Mouse (Mus musculus): ENCODE measurements around the gene Slc25a13.
A peak's percentile ranks its signal among the peaks of the same experiment; 100 is the strongest.
"Not testable (repeated sequence)": the region's sequence is repeated elsewhere in the genome, so short reads cannot be mapped to it uniquely, and the experiment has no call there.

The Slc25a13 gene

GRCm38 (mm10) chr6:6205599-6206165 is 11.3 kb downstream of the Slc25a13 start:
- DNase-seq (ENCODE audit: low read depth, low spot score): no peak

- no peak for DNase-seq (ENCODE audit: low read depth, low spot score)
These were observed 14.5 kb downstream of the Slc25a13 start for GRCm38 (mm10) chr6:6202451-6202850.

- no peak for DNase-seq (ENCODE audit: low read depth, low spot score)
These were observed 15.0 kb downstream of the Slc25a13 start for GRCm38 (mm10) chr6:6201977-6202376.

GRCm38 (mm10) chr6:6199138-6199870 is 17.7 kb downstream of the Slc25a13 start:
- DNase-seq (ENCODE audit: low read depth, low spot score): no peak

- DNase-seq (ENCODE audit: low read depth, low spot score): not testable (repeated sequence)
These were observed 18.9 kb downstream of the Slc25a13 start for GRCm38 (mm10) chr6:6198056-6198455.

GRCm38 (mm10) chr6:6197339-6197738 is 19.6 kb downstream of the Slc25a13 start:
- DNase-seq (ENCODE audit: low read depth, low spot score): no peak

GRCm38 (mm10) chr6:6196527-6196926 is 20.4 kb downstream of the Slc25a13 start:
- no peak for DNase-seq (ENCODE audit: low read depth, low spot score)

- DNase-seq (ENCODE audit: low read depth, low spot score): no peak
These were observed 22.1 kb downstream of the Slc25a13 start for GRCm38 (mm10) chr6:6194831-6195230.

GRCm38 (mm10) chr6:6193906-6194305 is 23.1 kb downstream of the Slc25a13 start:
- no peak for DNase-seq (ENCODE audit: low read depth, low spot score)

- peak; percentile 25 for DNase-seq (ENCODE audit: low read depth, low spot score)
These were observed 24.6 kb downstream of the Slc25a13 start for GRCm38 (mm10) chr6:6192413-6192812.

- DNase-seq (ENCODE audit: low read depth, low spot score): no peak
These were observed 25.2 kb downstream of the Slc25a13 start for GRCm38 (mm10) chr6:6191596-6192337.

- peak; percentile 4 for DNase-seq (ENCODE audit: low read depth, low spot score)
These were observed 28.0 kb downstream of the Slc25a13 start for GRCm38 (mm10) chr6:6188970-6189369.

- DNase-seq (ENCODE audit: low read depth, low spot score): peak; percentile 39
These were observed 30.5 kb downstream of the Slc25a13 start for GRCm38 (mm10) chr6:6186468-6186867.

GRCm38 (mm10) chr6:6185735-6186068 is 31.3 kb downstream of the Slc25a13 start:
- DNase-seq (ENCODE audit: low read depth, low spot score): no peak

- DNase-seq (ENCODE audit: low read depth, low spot score): peak; percentile 9
These were observed 31.8 kb downstream of the Slc25a13 start for GRCm38 (mm10) chr6:6184921-6185734.

GRCm38 (mm10) chr6:6183601-6184000 is 33.4 kb downstream of the Slc25a13 start:
- DNase-seq (ENCODE audit: low read depth, low spot score): no peak

- no peak for DNase-seq (ENCODE audit: low read depth, low spot score)
These were observed 34.8 kb downstream of the Slc25a13 start for GRCm38 (mm10) chr6:6182191-6182590.

- DNase-seq (ENCODE audit: low read depth, low spot score): not testable (repeated sequence)
These were observed 38.6 kb downstream of the Slc25a13 start for GRCm38 (mm10) chr6:6178341-6178740.

GRCm38 (mm10) chr6:6175350-6175971 is 41.5 kb downstream of the Slc25a13 start:
- no peak for DNase-seq (ENCODE audit: low read depth, low spot score)

GRCm38 (mm10) chr6:6173935-6174561 is 42.9 kb downstream of the Slc25a13 start:
- DNase-seq (ENCODE audit: low read depth, low spot score): no peak
